Mouse (Mus musculus): ENCODE data around the gene Carns1.

GRCm38 (mm10) chr19:4145936-4146335 is 29.3 kb downstream of the Carns1 start:
- TF ChIP-seq CTCF (IDR thresholded peaks at IDR 0.05; ENCODE audit: control insufficient read depth, insufficient read depth, insufficient read length): no peak
- TF ChIP-seq USF1 (IDR thresholded peaks at IDR 0.05; ENCODE audit: low read depth): no peak
- no peak for TF ChIP-seq MAX (IDR thresholded peaks at IDR 0.05)
- TF ChIP-seq CEBPB (IDR thresholded peaks at IDR 0.05; ENCODE audit: low read depth): no peak
- no peak for TF ChIP-seq MYOD1 (IDR thresholded peaks at IDR 0.05; ENCODE audit: control insufficient read depth, insufficient read length, low read depth)
- TF ChIP-seq MYOG (IDR thresholded peaks at IDR 0.05; ENCODE audit: control insufficient read depth, extremely low read depth, insufficient read length): no peak
